Mouse (Mus musculus) layer of hippocampus, adult 9-10 months (tissue): ENCODE measurements at regions not wholly inside any gene's neighbourhood (a gene's known extent, or its start where the extent isn't known, plus 50 kb on each side); places are given as distances from the start of the nearest gene placed in this dataset.

ENCODE experiments used
- DNase-seq: peaks from one replicate; pipeline ENCODE4 v3.0.0; 2022; ENCODE audit warnings: low spot score

GRCm38 (mm10) chr7:51722420-51722819 is 100.6 kb downstream of the Slc17a6 start:
- no peak for DNase-seq

GRCm38 (mm10) chr7:51723955-51724354 is 102.1 kb downstream of the Slc17a6 start:
- no peak for DNase-seq

- no peak for DNase-seq
These were observed 114.5 kb downstream of the Slc17a6 start for GRCm38 (mm10) chr7:51736285-51736684.

- DNase-seq = no peak
These were observed 117.8 kb downstream of the Slc17a6 start for GRCm38 (mm10) chr7:51739590-51739989.

GRCm38 (mm10) chr7:51740928-51741327 is 119.1 kb downstream of the Slc17a6 start:
- no peak for DNase-seq

GRCm38 (mm10) chr7:51742720-51743119 is 119.1 kb upstream of the Gas2 start:
- DNase-seq = no peak

- no peak for DNase-seq
These were observed 116.2 kb upstream of the Gas2 start for GRCm38 (mm10) chr7:51745598-51745997.

- no peak for DNase-seq
These were observed 113.0 kb upstream of the Gas2 start for GRCm38 (mm10) chr7:51748633-51749303.

GRCm38 (mm10) chr7:51749304-51750129 is 112.3 kb upstream of the Gas2 start:
- DNase-seq = no peak

- DNase-seq = no peak
These were observed 111.5 kb upstream of the Gas2 start for GRCm38 (mm10) chr7:51750271-51750670.

- no peak for DNase-seq
These were observed 108.8 kb upstream of the Gas2 start for GRCm38 (mm10) chr7:51753062-51753461.

- no peak for DNase-seq
These were observed 107.5 kb upstream of the Gas2 start for GRCm38 (mm10) chr7:51754208-51754888.

- no peak for DNase-seq
These were observed 105.6 kb upstream of the Gas2 start for GRCm38 (mm10) chr7:51756218-51756617.

GRCm38 (mm10) chr7:51759536-51760153 is 102.2 kb upstream of the Gas2 start:
- no peak for DNase-seq

GRCm38 (mm10) chr7:51767066-51767465 is 94.7 kb upstream of the Gas2 start:
- DNase-seq = no peak

- DNase-seq = peak; percentile 22
These were observed 89.6 kb upstream of the Gas2 start for GRCm38 (mm10) chr7:51771895-51772871.

GRCm38 (mm10) chr7:51775968-51776367 is 85.8 kb upstream of the Gas2 start:
- DNase-seq = no peak

- no peak for DNase-seq
These were observed 78.6 kb upstream of the Gas2 start for GRCm38 (mm10) chr7:51783070-51783776.

- DNase-seq = no peak
These were observed 77.7 kb upstream of the Gas2 start for GRCm38 (mm10) chr7:51783923-51784686.
